Mouse (Mus musculus) adrenal gland, postnatal 36 days (tissue): Measurements from ENCODE around the gene Epgn. TPM values are rescaled to one million over a fixed set of nuclear protein-coding genes. Genes with fewer than 3 reads are reported as not detected.

Experiments used
- DNase-seq, 2 experiments: peaks; one replicate each; pipeline ENCODE4 v3.0.0; 2021; ENCODE audit warnings: mixed read lengths in 1 of 2
- long read RNA-seq, 2 experiments: library from polyadenylated mRNA; stranded (forward); transcript quantifications; one replicate each; pipeline ENCODE4 v2.0.0; 2021; ENCODE audit warnings: borderline sequencing depth in 2 of 2
- total RNA-seq, 2 experiments: library from RNA; stranded (reverse); gene quantifications; 2 replicates each; pipeline ENCODE4 v1.2.3; 2021

Gene Epgn
- total RNA-seq = not detected
- long read RNA-seq, experiment 1 = 0 reads
- long read RNA-seq, experiment 2 = 0 reads

DNA sequence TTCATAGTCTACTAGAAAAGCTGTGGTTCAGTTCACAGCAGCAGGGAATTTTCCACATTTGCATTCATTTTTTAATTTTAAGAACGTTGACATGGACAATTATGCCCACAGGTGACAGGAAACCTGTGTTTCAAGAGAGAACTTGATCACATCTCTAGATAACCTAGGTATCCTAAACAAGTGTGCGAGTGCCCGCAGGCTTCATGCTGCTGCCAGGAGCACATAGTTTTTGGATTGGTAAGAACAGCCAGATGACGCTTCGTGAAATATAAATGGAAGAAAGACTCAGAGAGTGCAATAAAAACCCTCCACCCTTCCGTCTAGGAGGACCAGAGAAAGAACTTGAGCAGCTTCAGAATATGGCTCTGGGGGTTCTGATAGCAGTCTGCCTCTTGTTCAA, at the start of gene Epgn:
Epgn (plus strand) TSS at position 301 of the 400 bp plus-strand sequence.
- no peak for DNase-seq

DNA sequence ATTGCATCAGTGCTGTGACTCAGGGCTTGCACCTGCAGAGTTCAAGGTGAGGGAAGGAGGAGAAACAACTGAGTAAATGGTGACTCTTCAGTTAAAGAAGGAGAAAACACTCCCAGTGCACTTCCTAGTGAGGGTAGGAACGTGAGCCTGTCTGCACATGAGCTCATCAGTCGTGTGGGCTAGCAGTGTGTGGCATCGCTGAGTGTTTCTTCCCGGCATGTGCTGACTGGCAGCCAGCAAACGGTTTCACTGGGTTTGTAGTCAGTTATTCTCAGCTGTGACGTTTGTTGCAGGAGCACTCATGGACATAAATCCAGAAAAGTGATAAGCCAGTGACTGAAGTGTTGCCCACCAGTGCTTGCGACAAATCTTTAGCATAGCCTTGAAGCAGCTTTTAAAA, 47.0 kb upstream of the Epgn start:
- no peak for DNase-seq

DNA sequence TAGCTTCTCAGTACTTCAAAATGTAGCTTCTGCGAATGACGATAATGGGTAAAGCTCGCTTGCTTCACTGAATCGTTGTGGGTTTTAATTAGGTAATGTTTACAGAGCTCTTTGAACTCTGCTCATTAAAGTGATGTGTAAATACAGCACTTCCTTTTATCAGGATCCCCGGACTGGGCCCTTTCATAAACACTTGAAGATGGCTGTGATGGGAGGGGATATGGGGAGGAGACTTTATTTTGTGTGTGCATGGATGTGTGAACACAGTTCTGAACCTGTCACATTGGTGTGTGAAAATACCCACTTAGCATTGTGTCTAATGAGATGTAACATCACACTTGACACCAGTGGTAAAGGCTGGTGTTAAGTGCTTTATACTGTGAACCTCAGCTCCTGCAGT, 39.7 kb upstream of the Epgn start:
- DNase-seq = no peak

DNA sequence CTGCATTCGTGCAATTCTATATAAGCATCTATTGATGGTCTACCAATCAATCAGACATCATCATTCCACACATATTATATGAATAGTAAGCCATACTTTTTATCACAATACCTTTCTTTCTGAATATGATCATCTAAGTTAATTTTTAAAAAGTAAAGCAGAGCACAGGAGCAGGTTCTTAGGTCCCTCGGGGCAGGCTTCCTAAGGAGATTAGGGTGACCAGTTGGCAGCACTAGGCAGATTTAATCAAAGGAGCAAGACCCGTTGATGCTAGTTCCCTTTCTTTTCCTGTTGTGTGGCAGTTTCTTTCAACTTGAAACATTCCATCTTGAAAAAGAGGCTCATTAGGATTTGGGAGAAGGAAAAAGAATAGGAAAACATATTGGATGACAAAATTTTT, 39.1 kb upstream of the Epgn start:
- no peak for DNase-seq

DNA sequence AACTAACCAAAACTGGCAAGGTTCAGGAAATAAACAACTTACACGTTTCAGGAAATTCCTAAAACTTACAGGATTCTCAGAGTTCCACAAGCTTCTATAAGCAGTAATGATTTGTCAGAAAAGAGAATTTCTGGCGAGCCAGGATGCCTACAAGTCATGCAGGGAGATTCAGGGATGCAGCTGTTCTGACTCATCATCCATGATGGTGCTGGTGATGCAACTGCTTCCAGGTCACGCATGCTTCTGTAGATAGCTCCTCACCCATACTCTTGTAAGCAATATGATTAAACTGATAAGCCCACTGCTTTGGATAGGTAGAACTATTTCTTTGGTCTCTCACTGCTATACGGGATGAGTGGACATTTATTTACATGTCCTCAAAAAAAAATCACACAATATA, 38.7 kb upstream of the Epgn start:
- no peak for DNase-seq

DNA sequence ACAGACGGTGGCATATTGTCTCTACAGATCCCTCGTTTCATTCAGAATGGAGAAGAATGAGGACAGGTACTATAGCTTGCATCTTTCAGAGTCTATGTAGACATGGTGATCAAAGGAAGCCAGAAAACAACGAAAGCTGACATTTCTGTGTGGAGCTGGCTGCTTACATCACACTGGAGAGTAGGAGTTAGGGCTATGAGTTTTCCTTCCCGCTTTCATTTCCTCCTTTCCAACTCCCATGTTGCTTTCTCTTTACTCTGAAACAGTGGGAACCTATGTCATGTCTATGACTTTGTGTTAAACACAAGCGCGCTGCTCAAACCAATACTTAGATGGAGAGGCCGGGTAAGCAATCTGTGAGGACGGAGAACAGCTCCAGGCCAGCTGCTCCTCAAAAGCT, 27.3 kb upstream of the Epgn start:
- DNase-seq = no peak

DNA sequence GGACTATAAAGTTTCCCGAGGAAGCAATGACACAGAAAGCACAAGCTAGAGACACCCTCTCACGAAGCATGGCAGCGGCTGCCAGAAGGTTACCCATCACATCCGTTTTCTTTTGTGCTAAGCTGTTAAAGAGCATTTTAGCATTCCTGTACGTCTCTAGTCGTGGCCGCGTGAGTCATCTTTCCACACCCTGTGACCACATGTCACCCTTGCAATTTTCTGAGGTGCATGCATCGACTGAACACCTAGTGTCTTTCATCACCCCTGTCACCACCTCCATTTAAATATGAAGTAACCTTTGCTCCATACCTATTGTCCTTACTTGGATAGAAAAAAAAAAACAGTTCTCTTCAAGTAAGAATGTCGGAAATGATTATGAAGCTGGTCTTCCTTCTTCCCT, 12.0 kb upstream of the Epgn start:
- DNase-seq = no peak

DNA sequence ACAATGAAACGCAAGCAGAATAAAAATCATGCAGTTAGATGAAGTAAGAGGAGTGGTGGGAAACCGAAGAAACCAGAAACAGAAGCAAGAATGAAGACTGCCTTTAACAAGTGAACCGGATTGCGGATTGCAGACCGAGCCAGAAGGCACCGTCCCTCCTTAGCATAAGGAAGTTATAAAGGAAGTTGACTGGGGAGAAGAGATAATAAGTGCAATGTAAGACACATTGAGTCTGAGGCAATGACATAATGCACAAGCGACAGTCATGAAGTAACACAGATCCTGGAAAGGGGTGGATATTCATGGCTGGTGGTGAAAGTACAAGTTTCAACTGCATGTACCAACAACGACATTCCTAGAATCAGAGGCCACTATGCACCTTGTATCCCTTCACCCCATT, 4.2 kb upstream of the Epgn start:
- no peak for DNase-seq

DNA sequence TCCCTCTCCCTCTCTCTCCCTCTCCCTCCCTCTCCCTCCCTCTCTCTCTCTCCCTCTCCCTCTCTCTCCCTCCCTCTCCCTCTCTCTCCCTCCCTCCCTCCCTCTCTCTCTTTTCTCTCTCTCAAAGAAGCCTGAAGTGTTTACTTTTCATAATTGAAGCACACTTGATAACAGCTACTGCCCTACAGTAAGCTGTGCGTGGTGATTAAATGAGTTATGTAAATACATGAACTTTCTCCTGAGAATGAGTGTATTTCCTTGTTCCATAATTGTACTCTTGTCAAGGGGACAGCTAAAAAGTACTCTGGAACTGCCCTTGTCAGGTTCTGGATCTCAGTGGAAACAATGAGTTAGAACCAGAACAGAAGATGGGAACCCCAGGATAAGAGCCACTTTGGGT, 576 bp downstream of the Epgn start:
- no peak for DNase-seq

DNA sequence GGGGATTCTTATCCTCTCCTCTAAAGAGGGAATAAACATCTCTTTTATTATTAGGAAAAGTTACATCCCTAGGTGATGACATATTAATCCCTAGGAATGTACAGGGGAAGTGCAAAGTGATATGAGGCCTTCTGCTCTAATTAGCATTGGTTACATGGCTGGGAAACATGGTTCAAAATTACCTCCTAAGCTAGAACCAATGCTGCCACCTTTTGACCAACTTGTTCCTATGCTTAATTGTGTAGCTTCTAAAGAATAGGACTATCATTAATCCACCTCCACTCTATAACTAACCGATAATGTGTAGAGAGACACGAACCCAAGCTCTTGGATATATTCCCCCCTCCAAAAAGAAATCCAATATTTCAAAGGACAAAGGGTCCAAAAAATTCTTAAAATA, 3.4 kb downstream of the Epgn start:
- DNase-seq = no peak

DNA sequence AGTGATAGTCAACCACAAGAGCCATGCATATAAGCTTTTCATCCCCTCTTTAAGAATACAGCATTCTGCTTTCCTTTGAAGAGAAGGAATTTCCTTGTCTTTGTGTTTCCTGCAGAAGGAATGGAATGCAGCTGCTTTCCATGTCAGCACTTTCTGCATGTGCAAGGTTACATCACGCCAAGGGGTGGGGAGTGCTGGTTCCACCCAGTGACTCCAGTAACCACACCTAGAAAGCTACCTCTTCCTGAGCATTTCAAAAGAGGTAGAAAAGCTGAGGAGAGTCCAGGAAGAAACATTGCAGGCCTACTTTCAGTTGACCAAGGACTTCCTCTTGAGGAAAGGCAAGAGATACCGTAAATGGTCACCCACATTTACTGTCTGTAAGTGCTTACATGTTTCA, 8.1 kb downstream of the Epgn start:
- no peak for DNase-seq

DNA sequence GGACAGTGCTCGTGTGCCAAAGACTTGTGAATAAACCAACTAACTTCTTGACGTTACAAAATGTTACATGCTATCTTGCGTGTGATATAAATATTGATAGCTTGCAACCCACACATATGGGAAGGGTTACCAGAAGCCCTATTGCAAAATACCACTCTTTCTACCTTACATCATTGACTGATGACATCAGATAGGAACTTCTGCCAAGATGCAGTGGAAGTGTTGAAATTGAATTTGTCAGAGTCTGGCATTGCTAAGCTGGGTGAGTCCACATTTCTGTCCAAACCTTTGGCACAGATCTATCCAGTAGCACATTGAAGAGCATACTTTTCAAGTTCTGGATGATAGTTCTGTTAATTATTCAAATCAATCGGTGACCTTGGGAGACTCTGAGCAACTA, 9.4 kb downstream of the Epgn start:
- peak in 1 of 2 experiments; percentile 5 for DNase-seq

DNA sequence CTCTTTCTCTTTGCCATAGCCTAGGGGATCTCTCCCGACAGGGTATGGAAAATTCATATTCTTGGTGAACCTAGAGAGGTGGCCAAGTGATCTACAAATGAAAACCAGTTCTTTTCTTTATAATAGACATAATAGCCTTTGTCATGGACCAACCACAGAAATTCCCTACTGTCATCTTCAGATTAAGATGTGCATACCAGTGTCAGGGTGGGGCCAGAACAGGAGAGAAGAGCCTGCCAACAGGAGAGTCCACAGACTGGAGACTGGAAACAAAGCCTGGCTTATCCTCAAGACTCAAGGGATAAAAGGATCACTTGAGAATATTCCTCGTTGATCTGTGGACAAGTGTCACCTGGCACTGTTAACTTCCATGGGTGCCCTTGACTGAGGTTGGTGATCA, 10.5 kb downstream of the Epgn start:
- no peak for DNase-seq

DNA sequence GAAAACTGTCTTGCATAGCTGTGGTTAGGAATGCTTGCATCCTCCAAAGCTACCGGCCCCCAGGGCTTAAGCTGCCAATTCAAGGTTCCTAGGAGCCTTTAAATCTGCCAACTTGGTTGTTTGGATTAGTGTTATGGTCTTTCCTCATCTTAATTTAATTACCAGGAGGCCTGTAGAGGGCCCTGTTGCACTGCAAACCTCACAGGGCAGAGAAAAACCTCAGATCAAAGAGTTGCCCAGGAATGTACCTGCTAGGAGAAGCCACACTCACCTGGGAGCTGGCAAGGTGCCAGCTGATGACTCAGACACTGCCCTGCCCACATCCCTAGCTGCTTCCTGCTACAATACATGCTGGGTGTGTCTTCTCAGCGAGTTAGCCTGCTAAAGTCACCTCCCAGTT, 11.3 kb downstream of the Epgn start:
- DNase-seq = peak; percentile 8 to 14

DNA sequence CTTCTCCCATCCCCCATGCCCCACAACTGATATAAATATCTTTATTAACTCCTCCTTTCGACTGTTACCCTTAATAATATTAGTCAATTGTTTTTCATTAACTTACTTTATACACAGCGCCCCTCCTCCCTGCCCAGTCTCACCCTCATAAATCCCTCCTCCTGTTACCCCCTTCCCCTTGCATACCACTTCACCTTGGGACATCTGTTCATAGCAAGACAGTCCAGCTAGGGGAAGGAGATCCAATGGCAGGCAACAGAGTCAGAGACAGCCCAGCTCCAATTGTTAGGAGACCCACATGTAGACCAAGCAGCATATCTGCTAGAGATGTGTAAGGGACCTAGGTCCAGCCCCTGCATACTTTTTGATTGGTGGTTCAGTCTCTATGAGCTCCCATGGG, 11.7 kb downstream of the Epgn start:
- DNase-seq = no peak

DNA sequence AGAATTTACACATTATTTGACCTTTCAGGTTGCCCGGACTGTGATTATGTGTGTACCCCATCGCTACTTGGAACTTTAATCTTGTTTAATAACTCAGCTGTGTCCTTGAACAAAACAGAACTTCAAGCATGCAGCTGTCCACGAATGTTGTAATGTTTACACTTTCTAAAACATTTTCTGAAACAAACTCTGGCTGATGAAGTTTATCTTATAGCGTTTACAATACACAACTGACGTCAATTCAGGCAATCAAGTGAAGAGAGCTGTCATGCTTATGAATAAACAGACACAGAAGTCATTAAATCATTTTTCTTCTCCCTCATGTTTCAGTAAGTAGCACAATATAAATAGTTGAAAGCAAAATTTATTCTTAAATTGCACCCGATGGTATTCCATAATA, 20.7 kb downstream of the Epgn start:
- no peak for DNase-seq

DNA sequence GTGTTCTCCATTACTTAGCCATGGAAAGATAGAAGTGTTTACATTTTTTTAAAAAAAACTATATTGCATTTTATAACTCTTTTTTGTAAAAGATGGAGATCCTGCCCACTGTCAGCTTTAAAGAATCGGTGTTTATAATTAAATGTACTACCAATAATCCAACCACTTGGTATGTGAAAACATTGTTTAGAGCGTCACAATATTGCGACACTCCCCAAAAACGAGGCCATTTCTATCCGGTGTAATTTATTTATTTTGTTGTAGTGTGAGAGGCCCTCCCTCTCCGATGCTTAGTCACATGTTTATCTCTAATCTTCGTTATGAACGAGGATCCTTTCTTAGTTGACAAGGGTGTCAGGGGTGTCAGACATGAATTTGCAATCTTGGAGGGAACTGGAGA, 21.1 kb downstream of the Epgn start:
- no peak for DNase-seq

DNA sequence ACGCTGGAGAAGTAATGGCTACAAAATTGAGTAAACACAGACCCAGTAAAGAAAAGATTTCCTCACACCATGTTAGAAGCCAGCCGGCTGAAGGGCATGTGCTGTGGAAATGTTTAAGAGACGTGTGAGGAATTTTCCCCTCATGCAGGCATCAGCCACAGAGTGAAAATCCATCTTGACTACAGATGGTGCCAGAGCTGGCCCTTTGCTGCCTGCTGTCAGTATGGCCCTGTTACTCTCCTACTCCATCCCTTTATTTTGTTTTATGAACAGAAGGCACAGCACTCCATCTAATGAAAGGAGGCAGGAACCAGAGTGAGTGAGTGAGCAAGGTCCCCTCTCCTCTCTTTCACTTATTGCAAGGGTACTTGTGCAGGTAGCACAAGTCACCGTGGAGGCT, 45.1 kb downstream of the Epgn start:
- no peak for DNase-seq

DNA sequence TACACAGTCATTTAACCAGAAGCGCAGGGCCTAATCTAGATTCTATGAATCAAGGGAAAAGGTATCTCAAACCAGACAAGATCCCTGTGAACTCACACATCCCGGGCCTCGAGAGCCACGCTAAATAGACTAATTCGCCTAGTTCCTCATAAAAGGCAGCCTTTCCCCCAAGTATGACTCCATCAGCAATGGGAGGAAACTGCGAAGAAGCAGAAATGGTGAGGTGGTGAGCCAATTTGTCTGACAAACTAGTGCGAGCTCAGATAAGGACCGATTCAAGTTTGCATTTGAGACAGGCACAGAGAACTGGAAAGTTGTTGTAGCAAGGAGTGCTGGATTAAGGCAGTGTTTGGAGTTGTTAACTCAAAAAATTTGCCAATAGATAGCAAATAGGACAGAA, 46.4 kb downstream of the Epgn start:
- DNase-seq = no peak

DNA sequence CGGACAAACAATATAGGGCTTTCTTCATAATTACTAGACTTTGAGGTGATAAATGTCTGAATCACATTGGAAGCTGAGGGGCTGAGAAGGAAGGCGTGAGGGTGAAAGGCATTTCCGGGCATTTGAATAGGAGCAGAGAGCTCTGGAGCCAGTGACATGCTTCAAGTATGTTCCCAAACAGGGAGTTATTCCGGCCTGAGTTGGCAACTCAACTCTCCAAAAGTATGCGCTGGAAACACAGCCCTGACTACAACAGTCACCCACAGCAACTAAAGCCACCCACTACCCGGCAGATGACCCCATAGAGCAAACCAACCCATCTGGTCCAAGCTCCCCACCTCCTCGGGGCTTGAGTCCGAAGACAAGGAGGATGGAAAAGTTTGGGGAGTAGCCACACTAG, 46.8 kb downstream of the Epgn start:
- no peak for DNase-seq

DNA sequence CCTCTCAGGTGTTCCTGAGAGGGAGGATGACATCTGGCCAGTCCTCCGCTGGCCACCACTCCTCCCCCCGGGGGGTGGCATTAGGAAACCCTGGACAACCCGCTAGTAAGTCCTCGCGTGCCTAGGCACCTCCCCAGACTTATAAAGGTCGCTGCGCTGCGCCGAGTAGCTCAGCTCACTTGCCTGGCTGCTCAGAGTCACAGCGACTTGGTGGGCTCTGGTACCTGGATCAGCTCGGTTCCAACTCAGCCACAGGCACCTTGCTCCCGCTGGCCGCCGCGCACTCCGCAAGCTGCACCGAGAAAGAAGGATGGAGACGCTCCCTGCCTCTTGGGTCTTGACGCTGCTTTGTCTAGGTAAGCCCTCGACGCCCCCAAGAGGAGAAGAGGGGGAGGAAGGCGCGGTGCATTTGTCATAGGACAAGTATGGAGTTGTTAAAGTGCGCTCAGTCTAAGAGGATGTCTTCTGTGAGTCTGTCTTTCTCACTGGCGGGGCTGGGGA, 47.2 kb downstream of the Epgn start, which contains the start of gene Ereg:
Ereg (plus strand) TSS at position 173 of the 501 bp plus-strand sequence.
- DNase-seq = no peak

DNA sequence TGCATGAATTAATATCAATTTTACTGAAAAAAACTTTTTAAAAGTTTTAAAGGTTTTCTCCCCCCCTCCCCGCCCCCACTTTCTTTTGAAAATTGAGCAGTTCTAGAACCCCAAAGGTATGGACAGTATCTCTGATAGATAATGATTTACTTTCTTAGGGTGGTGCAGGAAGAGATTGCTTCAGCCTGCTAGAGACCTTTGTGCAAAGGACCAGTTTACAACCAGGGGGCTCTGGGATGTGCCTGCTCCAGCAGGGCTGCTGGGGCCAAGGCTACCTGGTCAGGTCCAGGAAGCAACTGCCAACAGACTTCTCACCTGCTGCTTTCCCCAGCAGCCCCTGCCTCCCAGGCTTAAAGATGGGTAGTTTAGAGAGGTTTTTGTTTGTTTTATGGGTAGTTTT, 47.8 kb downstream of the Epgn start:
- no peak for DNase-seq

DNA sequence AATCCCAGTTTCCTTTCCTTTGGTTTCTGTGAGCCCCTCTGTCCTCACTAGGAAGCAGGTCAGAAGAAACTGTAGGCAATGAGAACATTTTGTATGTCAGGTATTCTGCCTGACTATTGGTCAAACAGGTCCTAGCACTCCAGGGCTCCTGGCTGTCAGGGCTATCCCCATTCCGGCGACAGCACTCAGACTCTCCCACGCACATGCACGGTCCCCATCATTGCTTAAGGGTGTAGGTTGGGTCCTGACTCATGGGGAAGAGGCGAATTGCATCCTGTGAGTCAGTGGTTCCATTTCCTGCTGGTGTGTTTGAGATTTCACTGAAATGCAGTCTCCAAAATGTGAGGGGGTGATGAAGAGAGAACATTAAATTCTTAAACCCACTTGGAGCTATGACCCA, 55.8 kb downstream of the Epgn start:
- DNase-seq = no peak
